Mouse (Mus musculus) cortical plate, adult 2 months (tissue): Measurements from ENCODE around the gene Uhrf1bp1l.

ENCODE experiments used
- CTCF ChIP-seq: fragments of 200-500 bp; IDR thresholded peaks from 2 replicates; pipeline ENCODE4 v1.5.1; 2011; ENCODE audit warnings: mild to moderate bottlenecking, control low read depth, low read length; ENCODE audit not compliant: insufficient read depth; ENCODE audit errors: extremely low read depth
- POLR2A ChIP-seq: fragments of 200-500 bp; IDR thresholded peaks from 2 replicates; pipeline ENCODE4 v1.6.1; 2011; ENCODE audit warnings: mild to moderate bottlenecking, low read length, control low read depth; ENCODE audit not compliant: insufficient read depth; ENCODE audit errors: extremely low read depth

GRCm38 (mm10) chr10:89707397-89707796 lies 37.4 kb upstream of the Uhrf1bp1l start:
- TF ChIP-seq POLR2A (no peak), CTCF (no peak)
